Mouse (Mus musculus) myocyte (in vitro differentiated cells): Measurements from ENCODE around the gene Pim1.
"Not testable (repeated sequence)": the region's sequence is repeated elsewhere in the genome, so short reads cannot be mapped to it uniquely, and the experiment has no call there.

Experiments
- CEBPB ChIP-seq: IDR thresholded peaks from 2 replicates; pipeline ENCODE4 v1.6.1; 2011; ENCODE audit warnings: mild to moderate bottlenecking, moderate library complexity; ENCODE audit not compliant: poor library complexity, insufficient read depth, severe bottlenecking
- POLR2A ChIP-seq: IDR thresholded peaks from one replicate; pipeline ENCODE4 v1.6.1; 2011; ENCODE audit warnings: low read depth, mild to moderate bottlenecking, control low read depth, moderate library complexity; ENCODE audit not compliant: insufficient read length

- not testable (repeated sequence) for TF ChIP-seq POLR2A, CEBPB
Measured at GRCm38 (mm10) chr17:29497481-29497880, 6.9 kb downstream of the Pim1 start.
